Mouse (Mus musculus) activated CD4-positive, CD25-positive, alpha-beta regulatory T cell, adult 4 months (primary cell): ENCODE data around the gene Clip2. TPM values are rescaled to one million over a fixed set of nuclear protein-coding genes. Genes with fewer than 3 reads are reported as not detected.

ENCODE experiments used
- ATAC-seq: one replicate; pipeline ENCODE4 v1.8.0; 2017
- polyA plus RNA-seq, 2 experiments: library from polyadenylated mRNA; unstranded; fragments of 100-300 nt; shearing (Covaris generic); gene quantifications; one replicate each; pipeline ENCODE4 v1.2.1; 2017

Gene Clip2
- polyA plus RNA-seq, result 1 to 10 TPM in 1 of 2 experiments, under 1 TPM in 1; 0.30 to 1.1 TPM

DNA sequence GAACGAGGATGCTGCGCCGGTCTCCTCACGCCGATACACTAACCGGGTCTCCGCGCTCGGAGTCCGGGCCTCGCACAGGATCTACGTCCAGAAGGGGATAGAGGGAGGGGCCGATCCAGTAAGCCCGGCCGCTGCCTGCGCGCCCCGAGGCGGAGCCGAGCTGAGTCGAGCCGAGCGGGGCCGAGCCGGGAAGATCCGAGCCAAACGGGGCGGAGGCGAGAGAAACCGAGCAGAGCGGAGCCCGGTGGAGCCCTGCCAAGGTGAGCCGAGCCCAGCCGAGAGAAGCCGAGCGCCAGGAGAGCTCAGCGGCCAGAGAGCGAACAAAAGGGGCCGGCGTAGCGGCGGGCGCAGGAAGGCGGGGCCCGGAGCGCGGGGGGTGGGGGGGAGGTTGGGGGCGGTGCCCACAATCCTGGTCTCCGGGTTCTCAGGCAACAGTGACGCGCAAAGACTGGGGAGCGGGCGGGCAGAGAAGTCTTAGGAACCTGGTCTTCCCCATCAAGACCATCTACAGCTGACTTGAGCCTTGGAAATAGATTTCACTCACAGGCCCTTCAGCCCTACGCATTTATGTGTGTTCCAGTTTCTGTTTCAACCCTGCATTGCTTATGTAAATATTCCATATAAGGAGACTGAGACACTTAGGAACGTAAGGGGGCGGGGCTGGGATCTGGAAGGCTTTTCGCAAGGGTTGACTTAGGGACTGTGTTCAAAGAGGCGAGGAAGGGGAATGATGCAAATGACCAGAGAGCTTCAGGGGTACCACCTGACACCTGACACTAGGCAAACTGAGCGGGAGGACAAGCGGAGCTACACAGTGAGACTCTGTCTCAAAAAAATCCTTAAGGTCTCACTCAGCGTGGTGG is at the start of gene Clip2:
TSS of gene Clip2 (minus strand) at position 325 of the 863 bp plus-strand sequence.
- ATAC-seq, result peak; percentile 97

DNA sequence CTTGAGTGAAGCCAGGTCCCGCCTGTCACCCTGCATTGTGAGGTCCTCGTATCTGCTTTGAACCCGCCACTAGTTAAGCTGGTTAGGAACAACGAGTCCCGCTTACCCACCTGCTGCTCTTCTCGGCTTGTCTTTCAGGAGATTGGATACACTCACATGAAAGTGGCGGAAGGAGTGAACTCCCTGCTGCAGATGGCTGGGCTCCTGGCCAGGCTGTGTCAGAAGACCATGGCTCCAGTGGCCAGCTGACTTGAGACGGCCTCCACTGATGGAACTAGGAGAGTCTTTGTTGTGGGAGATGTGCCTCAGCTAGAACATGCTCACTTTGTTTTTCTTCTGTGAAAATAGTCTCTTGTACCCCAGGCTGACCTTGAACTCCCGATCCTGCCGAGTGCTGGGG is 45.5 kb upstream of the Clip2 start:
- ATAC-seq, result no peak

DNA sequence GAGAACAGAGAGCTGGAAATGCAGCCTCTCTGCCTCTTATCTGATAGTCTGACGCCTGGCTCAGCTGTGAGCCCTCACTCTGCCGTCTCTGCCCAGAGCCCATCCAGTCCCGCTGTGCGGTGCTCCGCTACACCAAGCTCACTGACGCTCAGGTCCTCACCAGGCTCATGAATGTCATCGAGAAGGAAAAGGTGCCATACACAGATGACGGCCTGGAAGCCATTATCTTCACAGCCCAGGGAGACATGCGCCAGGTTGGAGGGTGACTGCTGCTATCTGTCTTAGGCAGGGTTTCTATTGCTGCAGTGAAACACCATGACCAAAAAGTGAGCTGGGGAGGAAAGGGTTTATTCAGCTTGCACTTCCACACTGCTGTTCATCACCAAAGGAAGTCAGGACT is 40.9 kb upstream of the Clip2 start:
- ATAC-seq, result no peak

DNA sequence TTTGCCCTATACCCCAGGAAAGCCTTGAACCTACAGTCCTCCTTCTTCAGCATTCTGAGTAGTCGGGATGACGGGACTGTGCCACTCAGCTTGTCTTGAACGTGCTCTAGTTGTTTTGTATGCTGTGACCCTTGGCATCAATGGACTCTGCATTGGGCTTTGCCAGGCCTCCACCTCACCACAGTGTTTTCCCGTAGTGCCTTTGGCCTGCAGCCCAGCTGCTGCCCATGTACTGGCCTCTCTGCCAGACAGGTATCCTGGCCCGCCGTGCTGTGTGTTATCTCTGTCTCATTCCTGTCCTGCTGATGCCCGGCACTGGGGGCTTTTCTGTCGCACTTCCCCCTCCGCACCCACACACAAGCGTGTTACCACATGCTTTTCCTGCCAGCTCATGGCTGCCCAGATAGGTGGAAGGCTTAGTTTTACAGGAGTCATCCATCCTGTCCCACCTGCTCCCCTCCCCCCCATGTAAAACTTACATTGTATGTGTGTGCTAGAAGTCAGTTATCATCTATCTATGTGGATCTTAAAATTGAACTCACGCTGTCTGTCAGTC is 39.9 kb upstream of the Clip2 start:
- ATAC-seq, result no peak

DNA sequence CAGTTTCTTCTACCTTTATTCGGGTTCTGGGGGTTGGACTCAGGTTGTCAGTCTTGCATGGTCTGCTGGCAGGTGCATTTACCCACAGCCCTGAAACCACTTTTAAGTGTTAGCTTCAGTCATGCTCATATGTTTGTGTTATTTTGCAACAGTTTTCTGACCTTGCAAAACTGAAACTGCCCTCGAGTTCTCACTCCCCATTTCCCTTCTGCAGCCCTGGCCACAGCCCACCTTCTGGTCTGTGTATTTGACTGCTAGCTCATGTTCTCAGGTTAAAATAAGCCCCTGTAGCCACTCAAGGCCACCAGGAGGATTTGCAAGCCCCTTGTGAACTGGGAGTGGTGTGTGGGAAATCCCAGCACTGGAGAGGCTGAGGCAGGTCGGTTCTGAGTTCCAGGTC is 37.7 kb upstream of the Clip2 start:
- ATAC-seq, result no peak

DNA sequence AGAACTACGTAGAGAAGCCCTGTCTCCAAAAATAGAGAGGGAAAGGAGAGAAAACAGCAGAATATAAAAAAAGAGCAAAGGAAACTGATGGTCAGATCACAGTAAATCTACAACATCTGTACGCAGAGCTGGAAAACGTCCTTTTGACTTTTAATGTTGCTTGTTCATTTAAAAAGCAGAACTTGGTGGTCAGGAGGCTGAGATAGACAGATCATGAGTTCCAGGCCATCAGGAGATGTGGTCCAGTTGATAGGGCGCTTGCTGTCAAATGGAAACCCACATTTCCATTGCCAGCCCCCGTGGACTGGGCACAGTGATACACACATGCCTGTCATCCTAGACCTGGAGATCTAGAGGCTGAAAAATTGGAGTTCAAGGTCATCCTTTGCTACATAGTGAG is 32.6 kb upstream of the Clip2 start:
- ATAC-seq, result no peak

DNA sequence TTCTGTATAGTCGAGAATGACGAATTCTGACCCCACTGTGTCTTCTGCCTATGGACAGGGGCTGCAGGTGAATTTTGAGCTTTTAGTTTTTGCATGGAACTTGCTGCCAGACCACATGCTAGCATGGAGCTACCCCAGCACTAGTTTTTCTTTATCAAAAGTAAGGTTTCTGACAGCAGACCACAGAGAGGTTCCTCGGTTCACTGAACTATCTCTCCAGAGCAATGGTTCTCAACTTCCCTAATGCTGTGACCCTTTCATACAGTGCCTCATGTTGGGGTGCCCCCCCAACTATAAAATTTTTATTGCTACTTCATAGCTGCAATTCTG is 31.6 kb upstream of the Clip2 start:
- no peak for ATAC-seq

DNA sequence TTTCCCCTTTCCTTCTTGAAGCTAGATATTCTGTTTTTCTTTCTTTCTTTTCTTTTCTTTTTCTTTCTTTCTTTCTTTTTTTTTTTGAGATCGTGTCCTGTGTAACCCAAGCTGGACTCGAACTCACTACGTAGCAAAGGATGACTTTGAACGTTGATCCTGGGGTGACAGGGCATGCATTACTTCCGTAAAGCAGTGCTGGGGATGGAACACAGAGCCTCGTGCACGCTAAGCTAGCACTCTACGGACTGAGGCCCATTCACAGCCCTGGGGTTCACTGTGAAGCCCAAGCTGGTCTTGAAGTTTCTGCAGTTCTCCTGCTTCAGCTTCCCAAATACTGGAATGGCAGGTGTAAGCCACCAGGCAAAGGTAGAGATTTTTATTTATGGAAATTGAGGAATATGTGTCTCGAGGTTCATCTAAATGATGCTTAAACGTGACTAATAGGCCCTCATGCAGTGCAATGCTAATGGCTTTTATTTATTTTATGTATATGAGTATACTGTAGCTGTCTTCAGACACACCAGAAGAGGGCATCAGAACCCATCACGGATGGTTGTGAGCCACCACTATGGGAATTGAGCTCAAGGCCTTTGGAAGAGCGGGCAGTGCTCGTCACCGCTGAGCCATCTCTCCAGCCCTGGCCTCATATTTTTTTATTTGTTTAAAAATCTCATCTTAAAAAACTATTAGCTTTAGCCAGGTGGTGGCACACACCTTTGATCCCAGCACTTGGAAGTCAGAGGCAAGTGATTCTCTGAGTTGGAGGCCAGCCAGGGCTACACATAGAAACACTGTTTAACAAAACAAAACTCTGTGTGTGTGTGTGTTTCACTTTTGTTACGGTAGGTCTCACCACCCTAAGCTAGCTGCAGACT is 31.0 kb upstream of the Clip2 start:
- no peak for ATAC-seq

DNA sequence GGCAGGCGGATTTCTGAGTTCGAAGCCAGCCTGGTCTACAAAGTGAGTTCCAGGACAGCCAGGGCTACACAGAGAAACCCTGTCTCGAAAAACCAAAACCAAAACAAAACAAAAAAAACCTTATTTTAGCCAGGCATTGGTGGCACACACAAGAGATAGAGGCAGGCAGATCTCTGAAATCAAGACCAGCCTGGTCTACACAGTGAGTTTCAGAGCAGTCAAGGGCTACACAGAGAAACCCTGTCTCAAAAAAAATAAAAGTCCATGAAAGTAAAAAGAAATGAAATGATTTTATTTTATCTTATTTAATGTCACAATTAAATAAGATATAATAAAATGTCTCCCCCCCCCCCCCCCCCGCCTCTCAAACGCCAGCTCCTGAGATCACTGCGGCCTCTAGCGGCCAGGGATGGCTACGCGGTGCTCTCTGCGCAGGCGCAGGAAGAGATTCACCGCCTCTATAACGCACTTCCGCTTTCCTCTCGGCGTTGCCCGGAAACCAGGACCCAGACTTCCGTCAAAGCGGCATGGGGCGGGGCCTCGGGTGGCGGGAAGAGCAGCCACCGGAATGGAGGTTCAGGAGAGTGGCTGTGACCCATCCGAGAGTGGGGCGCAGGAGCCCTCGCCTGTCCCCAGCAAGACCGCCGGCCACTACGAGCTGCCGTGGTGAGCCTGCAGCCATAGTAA is 30.1 kb upstream of the Clip2 start:
- peak; percentile 100 for ATAC-seq

DNA sequence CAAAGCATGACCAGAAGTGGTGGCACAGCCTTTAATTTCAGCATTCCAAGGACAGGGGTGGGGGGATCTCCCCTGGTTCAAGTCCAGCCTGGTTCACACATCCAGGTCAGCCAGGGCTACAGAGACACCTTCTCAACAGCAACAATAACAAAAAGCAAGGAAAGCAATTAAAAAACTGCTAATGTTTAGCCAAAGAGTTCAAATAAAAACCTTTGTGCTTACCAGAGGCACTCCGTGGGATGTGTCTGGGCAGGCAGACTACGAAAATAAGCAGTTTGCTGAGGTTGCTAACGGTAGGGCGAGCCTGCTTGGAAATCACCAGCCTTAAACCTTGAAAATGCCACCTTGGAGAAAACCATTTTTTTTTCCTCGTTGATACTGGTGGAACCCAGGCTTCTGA is 28.9 kb upstream of the Clip2 start, which contains the start of gene Rfc2:
TSS of gene Rfc2 (plus strand) at position 221 of the 400 bp plus-strand sequence.
- ATAC-seq, result no peak

DNA sequence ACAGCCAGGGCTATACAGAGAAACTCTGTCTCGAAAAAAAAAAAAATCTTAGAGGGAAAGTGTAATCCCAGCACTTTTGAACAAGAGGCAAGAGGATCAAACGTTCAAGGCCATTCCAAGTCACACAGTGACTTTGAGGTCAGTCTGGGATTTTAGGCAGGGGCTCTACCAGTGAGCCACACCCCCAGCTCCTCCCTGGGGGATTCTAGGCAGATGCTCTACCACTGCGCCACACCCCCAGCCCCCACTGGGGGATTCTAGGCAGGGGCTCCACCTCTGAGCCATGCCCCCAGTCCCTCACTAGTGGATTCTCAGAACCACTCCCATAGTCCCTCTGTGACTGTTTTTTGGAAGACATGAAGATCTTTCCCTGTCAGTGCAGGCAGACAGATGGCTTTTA is 26.9 kb upstream of the Clip2 start:
- ATAC-seq, result no peak

DNA sequence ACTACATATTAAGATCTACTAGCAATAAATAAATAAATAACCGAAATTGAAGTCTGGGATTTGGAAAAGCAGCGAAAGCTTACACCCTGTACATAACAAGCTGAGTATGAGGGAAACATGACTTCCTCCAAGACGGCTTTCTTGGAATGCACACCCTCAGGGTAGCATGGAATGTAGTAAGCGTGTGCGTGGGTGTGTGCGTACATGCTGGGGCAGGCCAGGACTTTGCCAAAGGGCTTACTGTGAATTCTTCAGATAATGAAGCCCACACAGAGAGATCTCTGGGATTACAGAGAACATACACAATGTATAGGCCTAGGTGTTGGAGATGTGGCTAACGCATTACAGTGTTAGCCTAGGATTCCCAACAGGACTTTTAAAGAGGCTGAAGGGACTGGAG is 25.3 kb upstream of the Clip2 start:
- no peak for ATAC-seq

DNA sequence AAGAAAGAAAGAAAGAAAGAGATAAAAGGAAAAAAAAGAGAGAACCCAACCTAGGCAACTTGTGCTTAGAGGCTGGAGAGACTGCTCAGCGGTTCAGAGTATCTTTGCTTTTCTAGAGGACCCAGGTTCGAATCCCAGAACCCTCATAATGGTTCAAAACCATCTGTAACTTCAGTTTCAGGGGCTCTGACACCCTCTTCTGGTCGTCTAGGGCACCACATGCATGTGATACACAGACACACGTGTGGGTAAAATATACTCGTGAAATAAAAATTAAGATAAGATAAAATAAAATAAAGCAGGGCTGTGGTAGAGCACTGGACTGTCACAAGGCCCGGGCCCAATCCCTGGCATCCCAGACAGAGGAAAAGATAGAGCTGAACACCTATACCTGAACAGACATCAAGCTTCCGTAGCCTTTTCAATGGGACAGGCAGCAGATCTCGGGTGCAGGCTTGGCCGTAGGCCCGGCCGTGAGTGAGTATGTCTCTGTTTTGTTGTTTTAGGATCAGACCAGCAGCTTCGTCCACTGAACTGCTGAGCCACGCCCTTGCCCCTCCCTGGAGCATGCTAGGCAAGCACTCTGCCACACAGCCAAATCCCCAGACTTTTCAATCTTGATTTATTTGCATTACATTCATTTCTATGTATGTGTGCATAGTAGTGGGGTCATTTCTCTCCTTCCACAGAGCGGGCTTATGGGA is 24.4 kb upstream of the Clip2 start:
- no peak for ATAC-seq

DNA sequence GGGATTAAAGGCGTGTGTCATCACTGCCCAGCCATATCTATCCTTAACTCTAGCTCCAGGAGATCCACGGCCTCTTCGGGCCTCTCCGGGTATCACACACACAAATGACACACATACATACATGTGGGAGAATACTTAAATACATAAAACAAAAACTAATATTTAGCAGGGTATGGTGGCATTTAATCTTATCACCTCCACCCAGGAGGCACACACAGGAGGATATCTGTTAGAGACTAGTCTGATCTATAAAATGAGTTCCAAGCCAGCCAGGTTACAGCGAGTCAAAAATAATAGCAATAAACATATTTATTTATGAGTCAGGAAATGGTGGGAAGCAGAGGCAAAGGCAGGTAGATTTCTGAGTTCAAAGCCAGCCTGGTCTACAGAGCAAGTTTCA is 23.6 kb upstream of the Clip2 start:
- ATAC-seq, result no peak

DNA sequence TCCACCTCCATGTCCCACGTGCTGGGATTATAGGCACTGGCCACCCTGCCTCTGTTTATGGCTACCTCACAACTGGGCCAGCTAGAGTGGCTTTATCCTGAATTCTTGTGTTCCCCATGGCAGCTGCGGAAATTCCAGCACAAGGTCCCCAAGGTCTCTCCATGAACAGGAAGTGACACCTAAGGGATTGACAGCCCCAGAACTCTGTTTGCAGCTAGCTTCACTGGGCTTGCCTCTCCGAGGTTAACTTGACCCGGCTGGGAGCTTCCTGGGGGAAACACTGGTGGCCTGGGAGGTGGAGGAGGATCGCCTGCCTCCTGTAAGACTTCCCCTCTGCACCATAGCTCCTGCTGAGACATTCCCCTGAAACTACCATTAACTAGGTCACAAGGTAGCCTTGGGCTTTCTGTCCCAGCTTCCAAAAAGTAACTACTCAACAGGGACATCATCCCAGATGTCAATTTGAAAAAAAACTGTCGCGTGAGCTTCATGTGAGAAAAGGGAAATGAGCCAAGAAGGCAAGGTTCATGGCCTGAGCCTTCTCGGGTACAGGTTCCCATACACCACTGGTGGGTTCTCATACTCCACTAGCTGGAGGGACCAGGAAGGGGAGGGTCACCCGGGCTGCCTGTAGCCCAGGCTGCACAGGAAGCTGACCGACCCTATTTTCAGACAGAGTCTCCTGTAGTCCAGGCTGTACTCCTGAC is 20.4 kb upstream of the Clip2 start:
- ATAC-seq, result no peak

DNA sequence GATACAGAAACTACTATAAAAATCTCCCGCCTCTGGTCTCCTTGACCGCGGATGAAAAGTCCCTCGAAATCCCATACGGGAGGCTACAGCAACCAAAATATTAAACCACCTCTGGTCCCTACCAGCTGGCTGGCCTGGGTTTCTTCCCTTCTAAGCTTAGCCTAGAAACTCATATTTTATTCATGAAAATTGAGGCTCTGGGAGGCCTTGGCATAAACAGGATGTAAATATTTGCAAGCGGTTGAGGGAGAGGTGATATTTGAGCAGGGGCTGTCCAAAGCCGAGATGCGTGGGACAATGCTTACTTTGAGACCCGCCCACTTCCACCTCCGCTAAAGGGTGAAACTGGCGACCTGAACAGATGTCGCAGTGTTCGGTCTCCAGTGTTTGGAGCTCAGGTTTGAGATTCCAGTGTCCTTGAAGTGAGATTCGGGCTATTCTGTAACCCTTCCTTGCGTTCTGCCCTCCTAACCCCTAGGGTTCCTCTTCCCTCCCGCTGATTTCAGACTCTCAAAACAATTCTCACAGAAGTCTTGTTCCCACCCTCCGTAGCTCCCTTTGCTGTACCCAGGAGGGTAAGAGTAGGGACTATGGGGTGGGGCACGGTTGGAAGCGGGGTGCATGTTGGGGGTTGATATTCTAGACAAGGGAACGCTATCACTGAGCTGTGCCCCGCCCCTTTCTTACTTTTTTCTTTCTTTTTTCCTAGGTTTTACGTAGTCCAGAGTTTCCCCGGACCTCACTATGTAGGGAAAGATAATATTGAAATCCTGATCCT is 19.7 kb upstream of the Clip2 start:
- peak; percentile 85 for ATAC-seq

DNA sequence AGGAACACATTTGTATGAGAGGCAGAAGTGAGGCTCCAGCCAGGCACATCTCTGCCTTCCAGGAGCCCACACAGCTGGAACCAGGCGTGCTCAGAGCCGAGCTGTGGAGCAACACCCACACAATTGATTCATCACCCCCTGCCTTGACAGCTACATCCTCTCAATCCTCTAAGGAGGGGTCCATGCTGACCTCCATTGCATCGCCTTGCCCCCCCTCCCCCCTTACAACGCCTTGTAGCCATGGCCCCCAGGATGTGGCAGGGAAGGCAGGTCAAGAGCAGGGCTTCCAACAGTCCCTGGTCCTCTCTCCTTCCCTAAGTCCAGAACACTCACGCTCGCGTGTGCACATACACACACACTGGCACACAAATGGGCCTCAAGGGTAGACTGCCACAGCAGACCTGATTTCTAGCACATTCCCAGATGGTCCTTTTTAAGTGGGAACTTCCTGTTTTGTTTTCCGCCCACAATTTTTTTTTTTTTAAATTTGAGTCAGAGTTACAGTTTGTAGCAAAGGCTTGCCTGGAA is 16.8 kb upstream of the Clip2 start:
- ATAC-seq, result no peak

DNA sequence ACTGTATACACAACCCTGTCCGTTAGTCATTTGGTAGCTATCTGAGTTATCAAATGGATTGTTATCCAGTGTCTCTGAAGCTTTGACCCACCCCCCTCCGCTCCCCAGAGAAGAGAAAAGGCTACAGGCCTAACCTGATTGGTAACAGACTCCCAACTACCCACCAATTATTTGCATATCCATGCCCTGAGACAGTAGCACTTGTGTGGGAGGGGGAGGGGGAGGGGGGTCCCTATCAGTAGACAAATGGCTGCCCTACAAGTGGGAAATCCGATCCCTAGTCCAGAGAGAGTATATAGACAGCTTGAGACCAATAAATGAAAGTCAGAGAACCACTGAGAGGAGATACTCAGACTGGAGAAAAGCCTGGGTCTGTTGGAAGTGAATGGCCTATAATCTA is 15.8 kb upstream of the Clip2 start:
- no peak for ATAC-seq

DNA sequence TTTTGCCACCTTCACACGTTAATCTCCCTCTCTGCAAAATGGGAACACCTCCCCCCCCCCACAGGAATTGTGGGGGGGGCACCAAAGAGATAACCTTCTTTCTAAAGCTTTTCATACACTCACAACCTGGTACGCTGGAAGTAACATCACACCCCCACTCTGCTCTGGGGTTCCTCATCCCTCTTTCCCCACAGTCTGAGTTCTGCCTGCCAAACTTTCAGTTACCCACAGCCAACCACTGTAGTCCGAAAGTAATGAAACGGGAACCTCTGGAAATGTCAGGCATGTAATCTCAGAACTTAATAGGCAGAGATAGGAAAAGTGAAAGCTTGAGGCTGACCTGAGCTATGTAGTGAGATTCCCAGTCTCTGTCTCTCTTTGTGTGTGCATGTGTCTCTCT is 15.2 kb upstream of the Clip2 start:
- ATAC-seq, result no peak

DNA sequence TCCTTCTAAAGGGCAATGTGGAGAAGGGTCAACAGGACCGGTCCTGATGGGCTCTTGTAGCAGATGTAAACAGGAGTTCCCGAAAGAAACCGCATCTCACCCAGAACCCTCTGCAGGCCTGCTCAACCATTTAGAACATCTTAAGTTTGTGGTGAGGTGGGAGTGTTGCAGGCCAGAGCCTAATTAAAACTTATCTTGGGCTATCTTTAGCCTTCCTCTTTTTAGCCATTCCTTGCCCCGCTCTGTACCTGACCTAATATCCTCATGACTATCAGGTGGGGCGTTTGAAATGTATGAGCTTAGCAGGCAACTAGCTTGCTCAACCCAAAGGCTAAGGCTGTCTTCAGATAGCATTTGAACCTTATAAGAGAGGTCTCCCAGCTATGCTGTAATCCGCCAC is 13.5 kb upstream of the Clip2 start:
- no peak for ATAC-seq

DNA sequence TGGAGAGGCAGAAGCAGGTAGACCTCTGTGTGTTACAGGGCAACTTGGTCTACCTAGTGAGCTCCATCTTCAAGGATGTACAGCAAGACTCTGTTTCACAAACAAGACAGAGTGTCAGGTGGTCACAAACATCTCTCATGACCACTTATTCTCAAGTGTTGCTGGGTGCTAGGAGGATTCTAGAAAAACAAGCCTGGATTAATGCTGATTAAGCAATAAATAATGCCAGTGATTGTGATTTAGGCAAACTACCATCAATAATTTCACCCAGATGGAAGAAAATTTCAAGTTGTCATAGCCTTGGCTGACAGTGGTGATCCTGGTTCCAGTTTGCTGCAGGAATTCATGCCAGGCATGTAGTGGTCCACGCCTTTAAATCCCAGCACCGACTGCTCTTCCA is 12.0 kb upstream of the Clip2 start:
- ATAC-seq, result no peak
